Mouse (Mus musculus) cerebellum, postnatal 14 days (tissue): Measurements from ENCODE around the gene Adap1.

ENCODE experiments used
- DNase-seq, 2 experiments: peaks; one replicate each; pipeline ENCODE4 v3.0.0; 2021; ENCODE audit warnings: mixed read lengths in 2 of 2

Adap1 gene

GRCm38 (mm10) chr5:139283460-139284180 is 41.8 kb downstream of the Adap1 start:
- no peak for DNase-seq

- peak; percentile 93 to 95 for DNase-seq
These were observed 43.2 kb downstream of the Adap1 start for GRCm38 (mm10) chr5:139282191-139282590.

- peak in 1 of 2 experiments; percentile 54 for DNase-seq
These were observed 43.9 kb downstream of the Adap1 start for GRCm38 (mm10) chr5:139281373-139282112.

- DNase-seq, result peak in 1 of 2 experiments; percentile 33
These were observed 48.1 kb downstream of the Adap1 start for GRCm38 (mm10) chr5:139277287-139277686.

GRCm38 (mm10) chr5:139271994-139272554 is 53.3 kb downstream of the Adap1 start:
- DNase-seq, result no peak

GRCm38 (mm10) chr5:139270806-139271521 is 54.5 kb downstream of the Adap1 start:
- no peak for DNase-seq

- DNase-seq, result no peak
These were observed 57.8 kb downstream of the Adap1 start for GRCm38 (mm10) chr5:139267661-139268060.

- DNase-seq, result no peak
These were observed 64.0 kb downstream of the Adap1 start for GRCm38 (mm10) chr5:139261403-139261802.

GRCm38 (mm10) chr5:139259853-139260252 is 65.6 kb downstream of the Adap1 start:
- DNase-seq, result peak; percentile 50 to 63

- no peak for DNase-seq
These were observed 66.9 kb downstream of the Adap1 start for GRCm38 (mm10) chr5:139258371-139259035.

- DNase-seq, result no peak
These were observed 67.6 kb downstream of the Adap1 start for GRCm38 (mm10) chr5:139257818-139258217.

GRCm38 (mm10) chr5:139257265-139257664 is 68.2 kb downstream of the Adap1 start:
- no peak for DNase-seq

- DNase-seq, result no peak
These were observed 69.1 kb downstream of the Adap1 start for GRCm38 (mm10) chr5:139256211-139256765.

GRCm38 (mm10) chr5:139255777-139256176 is 69.6 kb downstream of the Adap1 start:
- no peak for DNase-seq

GRCm38 (mm10) chr5:139254938-139255337 is 70.5 kb downstream of the Adap1 start:
- no peak for DNase-seq

- peak; percentile 45 to 62 for DNase-seq
These were observed 72.1 kb downstream of the Adap1 start for GRCm38 (mm10) chr5:139253301-139253741.

- DNase-seq, result peak in 1 of 2 experiments; percentile 51
These were observed 72.5 kb downstream of the Adap1 start for GRCm38 (mm10) chr5:139252910-139253245.

GRCm38 (mm10) chr5:139252081-139252909 is 73.1 kb downstream of the Adap1 start, which contains the start of gene Get4:
Gene Get4, plus strand, starts transcription at chr5:139252324.
- DNase-seq, result peak; percentile 99

- no peak for DNase-seq
These were observed 73.7 kb downstream of the Adap1 start for GRCm38 (mm10) chr5:139251736-139252080.

- no peak for DNase-seq
These were observed 74.1 kb downstream of the Adap1 start for GRCm38 (mm10) chr5:139251279-139251678.

- no peak for DNase-seq
These were observed 76.6 kb downstream of the Adap1 start for GRCm38 (mm10) chr5:139248846-139249245.
